Mouse (Mus musculus) testis, postnatal 14 days (tissue): ENCODE measurements around the gene Adamts4.
A peak's percentile ranks its signal among the peaks of the same experiment; 100 is the strongest.

Source experiments
- DNase-seq: peaks from one replicate; pipeline ENCODE4 v3.0.0; 2021; ENCODE audit warnings: low spot score

The Adamts4 gene

GRCm38 (mm10) chr1:171256095-171256818, 6.0 kb downstream of the Adamts4 start:
- no peak for DNase-seq

- DNase-seq, result no peak
These were observed 6.8 kb downstream of the Adamts4 start for GRCm38 (mm10) chr1:171256937-171257548.

GRCm38 (mm10) chr1:171257781-171258180, 7.6 kb downstream of the Adamts4 start:
- no peak for DNase-seq

GRCm38 (mm10) chr1:171258921-171259320, 8.7 kb downstream of the Adamts4 start:
- no peak for DNase-seq

GRCm38 (mm10) chr1:171260316-171260715, 10.1 kb downstream of the Adamts4 start:
- no peak for DNase-seq

GRCm38 (mm10) chr1:171262594-171263130, 12.4 kb downstream of the Adamts4 start:
- DNase-seq, result peak; percentile 61

- DNase-seq, result no peak
These were observed 13.0 kb downstream of the Adamts4 start for GRCm38 (mm10) chr1:171263185-171263611.

- DNase-seq, result no peak
These were observed 13.6 kb downstream of the Adamts4 start for GRCm38 (mm10) chr1:171263666-171264461.

- DNase-seq, result no peak
These were observed 15.9 kb downstream of the Adamts4 start for GRCm38 (mm10) chr1:171265971-171266744.

GRCm38 (mm10) chr1:171268341-171268740, 18.1 kb downstream of the Adamts4 start:
- no peak for DNase-seq

- DNase-seq, result peak; percentile 92
These were observed 19.8 kb downstream of the Adamts4 start, which contains the start of gene B4galt3 for GRCm38 (mm10) chr1:171269848-171270572. Gene B4galt3, plus strand, starts transcription at chr1:171270328.

GRCm38 (mm10) chr1:171270573-171270900, 20.3 kb downstream of the Adamts4 start:
- DNase-seq, result peak; percentile 55

- DNase-seq, result no peak
These were observed 21.0 kb downstream of the Adamts4 start for GRCm38 (mm10) chr1:171271196-171271595.

GRCm38 (mm10) chr1:171271622-171272021, 21.4 kb downstream of the Adamts4 start:
- no peak for DNase-seq

GRCm38 (mm10) chr1:171272086-171272485, 21.9 kb downstream of the Adamts4 start:
- DNase-seq, result no peak

GRCm38 (mm10) chr1:171274171-171274570, 23.9 kb downstream of the Adamts4 start:
- no peak for DNase-seq

GRCm38 (mm10) chr1:171275144-171275734, 25.0 kb downstream of the Adamts4 start:
- DNase-seq, result no peak

- DNase-seq, result no peak
These were observed 26.0 kb downstream of the Adamts4 start for GRCm38 (mm10) chr1:171276110-171276748.

GRCm38 (mm10) chr1:171277736-171278135, 27.5 kb downstream of the Adamts4 start:
- DNase-seq, result no peak

GRCm38 (mm10) chr1:171278436-171278835, 28.2 kb downstream of the Adamts4 start:
- DNase-seq, result no peak
